Mouse (Mus musculus) embryonic fibroblast, embryonic 13.5 days (primary cell): Measurements from ENCODE around the gene Arl15.

Experiments used
- CTCF ChIP-seq: IDR thresholded peaks from 2 replicates; pipeline ENCODE4 v1.5.1; 2011; ENCODE audit warnings: mild to moderate bottlenecking, control low read depth, low read length, moderate library complexity, borderline replicate concordance; ENCODE audit not compliant: insufficient read depth
- POLR2A ChIP-seq: IDR thresholded peaks from 2 replicates; pipeline ENCODE4 v1.6.1; 2011; ENCODE audit warnings: low read depth, mild to moderate bottlenecking, control low read depth, low read length, moderate library complexity

DNA sequence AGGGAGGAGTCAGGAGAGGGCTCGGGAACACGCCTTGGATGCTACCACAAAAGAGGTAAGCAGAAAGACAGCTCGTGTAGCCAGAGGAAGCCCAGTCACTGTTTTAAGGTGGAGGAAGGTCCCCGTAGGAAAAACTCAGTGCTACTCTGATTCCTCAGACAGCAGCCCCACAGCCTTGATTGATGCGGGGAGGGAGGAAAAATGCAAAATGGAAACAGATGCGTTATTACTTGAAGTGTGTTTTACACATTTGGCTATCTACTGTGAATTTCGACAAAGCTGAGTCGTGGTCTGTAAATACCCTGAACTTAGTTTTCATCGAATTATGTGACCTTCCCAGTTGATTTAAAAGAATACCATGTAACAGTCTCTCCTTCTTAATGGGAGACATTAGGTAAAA lies 296.9 kb downstream of the Arl15 start:
- TF ChIP-seq CTCF (no peak), POLR2A (no peak)
